7 mouse cellular contexts compared by ENCODE assay signal in genomic region chr3:67463450-67464372, GRCm38 (mm10). TPM values are rescaled to one million over a fixed set of nuclear protein-coding genes. Genes with fewer than 3 reads are reported as not detected.
DNase-seq lines count a peak whose midpoint lies in the region; ATAC-seq and TF ChIP-seq lines count a peak whose summit lies in the region.

TSS of gene Lxn (minus strand) at chr3:67463926.

- TF ChIP-seq CTCF in bone marrow, adult 2 months (IDR thresholded peaks at IDR 0.05; ENCODE audit: control insufficient read depth, insufficient read depth, low read length): no peak
- TF ChIP-seq CTCF in spleen, adult 2 months (IDR thresholded peaks at IDR 0.05; ENCODE audit: extremely low read depth, insufficient read depth, insufficient read length, insufficient replicate concordance): no peak

- peak within 1 kb of the TSS; percentile 78 for H3K9ac ChIP-seq in limb, embryonic 13.5 days
- H3K9ac ChIP-seq in midbrain, embryonic 14.5 days (replicated peaks; ENCODE audit: low read length): peak within 1 kb of the TSS; percentile 76

- TF ChIP-seq POLR2A in bone marrow, adult 2 months (IDR thresholded peaks at IDR 0.05; ENCODE audit: borderline replicate concordance, control insufficient read depth, low read depth, low read length): peak; percentile 58; the same call in 1 of the 2 replicates
- no peak for TF ChIP-seq POLR2A in spleen, adult 2 months (IDR thresholded peaks at IDR 0.05; ENCODE audit: low read depth, low read length)

- peaks cover 36% of the 10 kb centered on the region for H3K36me3 ChIP-seq in limb, embryonic 13.5 days
- peaks cover 32% of the 10 kb centered on the region for H3K36me3 ChIP-seq in midbrain, embryonic 14.5 days (ENCODE audit: control insufficient read depth, insufficient read depth, low read length)
- peaks cover 24% of the 10 kb centered on the region for H3K36me3 ChIP-seq in spleen, adult 2 months (ENCODE audit: control insufficient read depth, insufficient read depth, low read length)

- peak within 1 kb of the TSS; percentile 74 for H3K4me2 ChIP-seq in limb, embryonic 13.5 days (replicated peaks)
- peak within 1 kb of the TSS; percentile 89 for H3K4me2 ChIP-seq in midbrain, embryonic 14.5 days (ENCODE audit: low read length)

- under 1% methylated on average over 43 of the region's 43 CpGs for WGBS in bone marrow, adult 2 months
- under 1% methylated on average over 43 of the region's 43 CpGs for WGBS in limb, embryonic 13.5 days
- WGBS in midbrain, embryonic 14.5 days: under 1% methylated on average over 43 of the region's 43 CpGs
- WGBS in spleen, adult 2 months: under 1% methylated on average over 43 of the region's 43 CpGs

- H3K4me1 ChIP-seq in bone marrow, adult 2 months (ENCODE audit: control insufficient read depth, insufficient read depth, low read length): no peaks in the 10 kb centered on the region
- peaks cover 15% of the 10 kb centered on the region for H3K4me1 ChIP-seq in limb, embryonic 13.5 days
- no peaks in the 10 kb centered on the region for H3K4me1 ChIP-seq in midbrain, embryonic 14.5 days (ENCODE audit: control insufficient read depth, insufficient read depth, low read length)
- no peaks in the 10 kb centered on the region; the same call in 1 of the 2 replicates for H3K4me1 ChIP-seq in spleen, adult 2 months (ENCODE audit: control insufficient read depth, insufficient read depth, insufficient read length)

- peak within 1 kb of the TSS; percentile 88 for H3K4me3 ChIP-seq in bone marrow, adult 2 months (replicated peaks; ENCODE audit: control insufficient read depth, low read depth, low read length)
- peak within 1 kb of the TSS; percentile 67 for H3K4me3 ChIP-seq in limb, embryonic 13.5 days
- peak within 1 kb of the TSS; percentile 57 for H3K4me3 ChIP-seq in midbrain, embryonic 14.5 days (replicated peaks; ENCODE audit: low read depth, low read length)
- H3K4me3 ChIP-seq in spleen, adult 2 months (ENCODE audit: extremely low read depth, insufficient read depth, insufficient read length): peak within 1 kb of the TSS; percentile 66

- no peaks in the 10 kb centered on the region for H3K27me3 ChIP-seq in limb, embryonic 13.5 days
- no peaks in the 10 kb centered on the region for H3K27me3 ChIP-seq in midbrain, embryonic 14.5 days (ENCODE audit: control insufficient read depth, insufficient read depth, low read length)
- H3K27me3 ChIP-seq in spleen, adult 2 months (ENCODE audit: control insufficient read depth, insufficient read depth, low read length): no peaks in the 10 kb centered on the region

- peak; percentile 56 to 64 for DNase-seq in heart, adult 9 months (ENCODE audit: low spot score in 2 of 2)
- peak; percentile 79 for DNase-seq in kidney, adult 9 months
- peak; percentile 75 for DNase-seq in midbrain, embryonic 14.5 days
- peak in 1 of 2 experiments; percentile 28 for DNase-seq in spleen, adult 2 months (ENCODE audit: low read depth in 1 of 2, low spot score in 2 of 2)

- ATAC-seq in erythroblast, adult 5-6 weeks (replicated peaks; ENCODE audit: low FRiP score, poor library complexity, severe bottlenecking): peak; percentile 86
- ATAC-seq in limb, embryonic 13.5 days (ENCODE audit: low FRiP score, low read depth): peak; percentile 91
- ATAC-seq in midbrain, embryonic 14.5 days (ENCODE audit: low FRiP score, low TSS enrichment): peak; percentile 78

- no peak within 1 kb of the TSS; the same call in 1 of the 2 replicates for H3K27ac ChIP-seq in bone marrow, adult 2 months (ENCODE audit: control insufficient read depth, insufficient read depth, low read depth, low read length, poor library complexity)
- H3K27ac ChIP-seq in limb, embryonic 13.5 days: peak within 1 kb of the TSS; percentile 88
- peak within 1 kb of the TSS; percentile 75 for H3K27ac ChIP-seq in midbrain, embryonic 14.5 days (replicated peaks; ENCODE audit: low read depth, low read length)
- no peak within 1 kb of the TSS for H3K27ac ChIP-seq in spleen, adult 2 months (ENCODE audit: insufficient read depth, low read length)

- no peaks in the 10 kb centered on the region for H3K9me3 ChIP-seq in limb, embryonic 13.5 days
- H3K9me3 ChIP-seq in midbrain, embryonic 14.5 days (ENCODE audit: control insufficient read depth, low read length): no peaks in the 10 kb centered on the region

RNA-seq across cellular contexts. Expression of gene Lxn, which starts in this region (rescaled TPM):
- polyA plus RNA-seq in bone marrow, adult 2 months (2011; ENCODE audit: insufficient read depth, insufficient read length, low replicate concordance, missing spikeins): 5.6 and 7.7 TPM in 2 replicates
- 9.0 and 15.4 TPM in 2 replicates for total RNA-seq in erythroblast, adult 5-6 weeks (2015; ENCODE audit: low replicate concordance)
- total RNA-seq in erythroblast, adult 5-6 weeks (2017; ENCODE audit: low replicate concordance): 1.4 and 6.6 TPM in 2 replicates
- 94.2 and 104 TPM in 2 replicates for polyA plus RNA-seq in limb, embryonic 13.5 days (2015; fragmentation: Nextera tagmentation; extraction: Ambion mirVana)
- 237 and 247 TPM in 2 replicates for polyA plus RNA-seq in midbrain, embryonic 14.5 days (2014; fragmentation: Nextera tagmentation; extraction: Ambion mirVana)
- polyA plus RNA-seq in spleen, adult 2 months (2012; rRNA removed): 13.8 and 14.4 TPM in 2 replicates

Comparison
In these comparisons a context has a peak if more than half of its experiments do, and no peak if none do; other contexts are left out.
1. H3K27ac ChIP-seq: peak in limb, embryonic 13.5 days (single experiment) and midbrain, embryonic 14.5 days (single experiment); none in bone marrow, adult 2 months (single experiment) and spleen, adult 2 months (single experiment).
2. Peak in every context shown above with its lines, with median percentiles within 50 percentile points of each other: H3K4me3 ChIP-seq and ATAC-seq.